Mouse (Mus musculus) T-helper 17 cell (primary cell): Measurements from ENCODE around the gene Reep3.

Source experiments
- in situ Hi-C, 2 experiments: fragments of 300-600 bp; cut with MboI, MseI; formaldehyde crosslinking; loops; 1 replicate in 1 of 2; 2 replicates in 1 of 2; pipeline ENCODE4 v1.15.1; 2025; ENCODE audit warnings: high pct_unique_total_duplicates in 2 of 2

Reep3 gene

GRCm38 (mm10) chr10:66975451-66975850, 121.3 kb downstream of the Reep3 start:
- in situ Hi-C loops, result no loop called here

- in situ Hi-C loops, result no loop called here
Measured at GRCm38 (mm10) chr10:66974417-66974816, 122.3 kb downstream of the Reep3 start.

- in situ Hi-C loops, result no loop called here
Measured at GRCm38 (mm10) chr10:66973866-66974265, 122.9 kb downstream of the Reep3 start.

GRCm38 (mm10) chr10:66973274-66973673, 123.5 kb downstream of the Reep3 start:
- in situ Hi-C loops, result no loop called here

GRCm38 (mm10) chr10:66970336-66971115, 126.2 kb downstream of the Reep3 start:
- in situ Hi-C loops, result no loop called here

GRCm38 (mm10) chr10:66969581-66969980, 127.2 kb downstream of the Reep3 start:
- in situ Hi-C loops, result no loop called here

GRCm38 (mm10) chr10:66969081-66969480, 127.7 kb downstream of the Reep3 start:
- in situ Hi-C loops, result no loop called here

- in situ Hi-C loops, result no loop called here
Measured at GRCm38 (mm10) chr10:66968541-66968940, 128.2 kb downstream of the Reep3 start.

GRCm38 (mm10) chr10:66966391-66967109, 130.2 kb downstream of the Reep3 start:
- in situ Hi-C loops, result no loop called here

GRCm38 (mm10) chr10:66960136-66960535, 136.6 kb downstream of the Reep3 start:
- in situ Hi-C loops, result no loop called here
